Mouse (Mus musculus): ENCODE results near the gene Pla2g15. TPM values are rescaled to one million over a fixed set of nuclear protein-coding genes. Genes with fewer than 3 reads are reported as not detected.

The Pla2g15 gene
- total and polyA plus RNA-seq, 3 experiments, result 6.9 to 8.0 (median 7.0) TPM

DNA sequence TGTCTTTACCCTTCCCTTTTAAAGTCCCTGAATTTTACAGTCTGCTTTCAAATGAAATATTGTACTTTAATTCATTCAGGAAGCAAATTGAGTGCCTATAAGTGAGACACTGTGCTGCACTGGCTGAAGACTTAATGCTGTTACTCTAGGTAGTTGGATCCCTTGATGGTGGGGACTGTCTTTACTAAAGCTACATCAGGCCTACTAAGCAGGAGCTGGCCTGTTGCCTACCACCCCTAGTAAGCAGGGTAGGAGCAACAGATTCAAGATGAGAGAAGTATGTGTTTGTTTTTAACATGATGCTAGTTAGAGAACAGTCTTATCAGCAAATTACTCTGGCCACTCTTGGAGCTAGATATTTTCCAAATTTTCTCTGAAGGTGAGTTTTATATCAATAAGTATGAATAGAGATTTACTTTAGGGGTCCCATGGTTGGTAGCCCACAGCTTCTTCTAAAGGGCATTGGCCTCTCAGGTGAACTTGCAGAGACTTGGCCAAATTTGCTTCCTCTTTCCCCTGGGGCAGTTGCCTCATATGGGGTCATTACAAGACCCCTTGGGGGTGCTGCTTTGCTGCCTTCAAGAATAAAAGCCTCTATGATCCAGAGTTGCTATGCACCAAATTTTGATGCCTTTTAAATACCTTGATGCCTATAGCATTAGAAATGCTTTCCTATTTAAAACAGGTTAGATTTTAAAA is 20.8 kb upstream of the Pla2g15 start:
- Histone ChIP-seq H3K9me3 (replicated peaks; ENCODE audit: low read length) (no peaks in the 10 kb centered on the region), H3K27ac (ENCODE audit: insufficient read depth, low read depth) (no peak overlapping the region), H3K9ac (ENCODE audit: insufficient read depth, low read depth) (no peak overlapping the region), H3K79me2 (replicated peaks; ENCODE audit: control insufficient read depth, extremely low read depth, insufficient read depth, poor library complexity, severe bottlenecking) (peaks cover 6% of the 10 kb centered on the region; the same call in 1 of the 2 replicates), H3K4me1 (ENCODE audit: control insufficient read depth in 1 of 2, insufficient read depth in 2 of 2) (no peaks in the 10 kb centered on the region), H3K4me3 (replicated peaks in 1 of 3; ENCODE audit: low read depth in 2 of 3, low read length in 2 of 3, poor library complexity in 1 of 3) (no peak overlapping the region), H3K36me3 (replicated peaks in 1 of 2; ENCODE audit: control insufficient read depth in 1 of 2, insufficient read depth in 1 of 2, low read length in 1 of 2) (peaks cover 59 to 99% of the 10 kb centered on the region in 2 experiments), H3K27me3 (replicated peaks) (no peaks in the 10 kb centered on the region), H3K4me2 (ENCODE audit: insufficient read depth, low read depth, poor library complexity, severe bottlenecking) (no peak overlapping the region)
- no peak for TF ChIP-seq CTCF (conservative IDR thresholded peaks at IDR 0.05 in 1 of 2, IDR thresholded peaks at IDR 0.05 in 1 of 2; ENCODE audit: low read depth in 2 of 2, low read length in 2 of 2)
- no peak for TF ChIP-seq E2F4 (IDR thresholded peaks at IDR 0.05; ENCODE audit: insufficient replicate concordance, low read depth, low read length)
- TF ChIP-seq RCOR1 (conservative IDR thresholded peaks at IDR 0.05; ENCODE audit: low read depth, low read length), result no peak
- no peak for TF ChIP-seq TBP (conservative IDR thresholded peaks at IDR 0.05; ENCODE audit: low read depth, low read length)
- no peak for TF ChIP-seq GABPA (IDR thresholded peaks at IDR 0.05; ENCODE audit: insufficient replicate concordance, low read depth, low read length)
- TF ChIP-seq MAFK (IDR thresholded peaks at IDR 0.05; ENCODE audit: insufficient replicate concordance, low read length), result no peak
- no peak for TF ChIP-seq PAX5 (IDR thresholded peaks at IDR 0.05; ENCODE audit: low read length)
- no peak for TF ChIP-seq JUN (IDR thresholded peaks at IDR 0.05; ENCODE audit: insufficient read depth, low read depth, low read length)
- no peak for TF ChIP-seq ZNF384 (IDR thresholded peaks at IDR 0.05; ENCODE audit: low read depth, low read length)
- no peak for TF ChIP-seq ZMIZ1 (IDR thresholded peaks at IDR 0.05; ENCODE audit: low read depth, low read length)
- no peak for TF ChIP-seq ELF1 (IDR thresholded peaks at IDR 0.05; ENCODE audit: low read depth, low read length)
- TF ChIP-seq CHD1 (IDR thresholded peaks at IDR 0.05; ENCODE audit: low read depth, low read length), result no peak
- no peak for TF ChIP-seq SIN3A (IDR thresholded peaks at IDR 0.05; ENCODE audit: low read length)
- TF ChIP-seq UBTF (IDR thresholded peaks at IDR 0.05; ENCODE audit: low read depth, low read length), result no peak
- no peak for TF ChIP-seq NRF1 (IDR thresholded peaks at IDR 0.05; ENCODE audit: low read depth, low read length)
- TF ChIP-seq MAX (IDR thresholded peaks at IDR 0.05; ENCODE audit: low read length), result no peak
- TF ChIP-seq CHD2 (IDR thresholded peaks at IDR 0.05; ENCODE audit: low read length), result no peak
- no peak for TF ChIP-seq USF1 (IDR thresholded peaks at IDR 0.05; ENCODE audit: low read depth, low read length)
- no peak for DNase-seq (ENCODE audit: extremely low read depth)
- dilution Hi-C loops (cut with MboI; ENCODE audit: extremely low pct_ligation_motif_present, extremely low pct_unique_long_range_greater_than_20kb, low sequenced_read_pairs), result no loop called here
- in situ Hi-C loops (cut with MboI; ENCODE audit: low pct_ligation_motif_present, low pct_unique_long_range_greater_than_20kb, low sequenced_read_pairs), result no loop called here

DNA sequence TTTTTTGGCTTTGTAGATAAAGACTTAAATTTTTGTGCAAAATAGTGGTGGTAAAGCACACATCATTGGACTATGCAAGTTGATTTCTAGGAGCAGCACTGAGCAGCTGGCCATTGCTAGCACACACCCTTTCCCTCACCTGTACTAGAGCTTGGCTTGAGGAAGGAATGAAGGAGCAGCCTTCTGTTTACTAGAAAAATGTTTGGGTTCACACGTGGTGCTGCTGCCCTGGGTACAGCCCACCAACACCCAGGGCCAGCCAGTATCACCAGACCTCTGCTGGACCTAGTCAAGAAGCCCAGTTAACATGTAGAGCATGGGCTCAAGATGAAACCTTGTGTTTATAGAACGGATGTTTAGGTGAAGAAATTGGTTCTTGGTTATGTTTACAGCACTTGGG is 20.2 kb upstream of the Pla2g15 start:
- dilution Hi-C loops (cut with MboI; ENCODE audit: extremely low pct_ligation_motif_present, extremely low pct_unique_long_range_greater_than_20kb, low sequenced_read_pairs) (no loop called here), in situ Hi-C loops (cut with MboI; ENCODE audit: low pct_ligation_motif_present, low pct_unique_long_range_greater_than_20kb, low sequenced_read_pairs) (no loop called here)
- TF ChIP-seq ELF1 (IDR thresholded peaks at IDR 0.05; ENCODE audit: low read depth, low read length), result no peak
- no peak for TF ChIP-seq MXI1 (IDR thresholded peaks at IDR 0.05; ENCODE audit: low read depth, low read length)
- H3K27me3 ChIP-seq (replicated peaks), result no peaks in the 10 kb centered on the region
- DNase-seq (ENCODE audit: extremely low read depth), result no peak
- H3K36me3 ChIP-seq (replicated peaks in 1 of 2; ENCODE audit: control insufficient read depth in 1 of 2, insufficient read depth in 1 of 2, low read length in 1 of 2), result peaks cover 59 to 95% of the 10 kb centered on the region in 2 experiments
- no peaks in the 10 kb centered on the region for H3K9me3 ChIP-seq (replicated peaks; ENCODE audit: low read length)
- H3K79me2 ChIP-seq (replicated peaks; ENCODE audit: control insufficient read depth, extremely low read depth, insufficient read depth, poor library complexity, severe bottlenecking), result 0 out of 2 replicates have a peak, but pooled peaks cover 3% of the 10 kb centered on the region
- H3K4me2 ChIP-seq (ENCODE audit: insufficient read depth, low read depth, poor library complexity, severe bottlenecking), result no peak overlapping the region
- H3K9ac ChIP-seq (ENCODE audit: insufficient read depth, low read depth), result no peak overlapping the region
- H3K4me3 ChIP-seq (replicated peaks in 1 of 3; ENCODE audit: low read depth in 2 of 3, low read length in 2 of 3, poor library complexity in 1 of 3), result no peak overlapping the region
- no peak overlapping the region for H3K27ac ChIP-seq (ENCODE audit: insufficient read depth, low read depth)
- H3K4me1 ChIP-seq (ENCODE audit: control insufficient read depth in 1 of 2, insufficient read depth in 2 of 2), result no peaks in the 10 kb centered on the region
